Comparison of ENCODE assay signal across 36 mouse cellular contexts in genomic region chr10:59429448-59430135, GRCm38 (mm10). TPM values are rescaled to one million over a fixed set of nuclear protein-coding genes. Genes with fewer than 3 reads are reported as not detected.
A peak's percentile ranks its signal among the peaks of the same experiment; 100 is the strongest.
DNase-seq lines count a peak whose midpoint lies in the region; ATAC-seq and TF ChIP-seq lines count a peak whose summit lies in the region.
"Had no signal": no experiment of that assay in that cellular context is flagged by ENCODE, and none has a peak within 500 bp of the region (broad histone marks: within the 10 kb centered on the region; RNA-seq: fewer than 3 reads in every experiment).

No protein-coding gene starts in this region.

- no peak overlapping the region for H3K4me2 ChIP-seq in kidney, postnatal 0 days (ENCODE audit: low read length)
- H3K4me2 ChIP-seq: embryonic facial prominence, embryonic 13.5 days; forebrain, embryonic 12.5 days; hindbrain, embryonic 12.5 days; kidney, embryonic 15.5 days; midbrain, embryonic 11.5 days; neural tube, embryonic 12.5 days had no signal

- TF ChIP-seq CTCF in kidney, postnatal 0 days (IDR thresholded peaks at IDR 0.05; ENCODE audit: low read depth) = no peak

- no peaks in the 10 kb centered on the region for H3K36me3 ChIP-seq in kidney, postnatal 0 days (ENCODE audit: insufficient read depth, low read length)
- H3K36me3 ChIP-seq: embryonic facial prominence, embryonic 13.5 days; forebrain, embryonic 12.5 days; hindbrain, embryonic 12.5 days; kidney, embryonic 15.5 days; neural tube, embryonic 12.5 days had no signal

- DNase-seq in heart, adult 11 months = peak; percentile 87
- no peak for DNase-seq in heart, adult 8-10 months (ENCODE audit: low spot score)
- DNase-seq in kidney, postnatal 0 days (ENCODE audit: low spot score) = peak; percentile 56
- DNase-seq in kidney, adult 9 months = no peak
- DNase-seq in Muller cell, postnatal 12 days (ENCODE audit: inconsistent ontology term) = peak; percentile 14
- no peak for DNase-seq in urinary bladder, adult 2 months (ENCODE audit: low spot score)
- DNase-seq: B cell, adult 2 months; cerebellum, adult 18-20 months; cerebellum, postnatal 10 days; gastrocnemius, postnatal 14 days; heart, adult 2 months; heart, postnatal 36 days; kidney, postnatal 4 days; liver; lung, adult 2 months; lung, postnatal 14 days; right cerebral cortex, postnatal 25 days; spleen, adult 18-20 months; thymus, postnatal 25 days had no signal

- no peaks in the 10 kb centered on the region for H3K27me3 ChIP-seq in kidney, postnatal 0 days (ENCODE audit: insufficient read depth, low read length)
- H3K27me3 ChIP-seq: embryonic facial prominence, embryonic 13.5 days; forebrain, embryonic 12.5 days; hindbrain, embryonic 12.5 days; neural tube, embryonic 12.5 days had no signal

- no peak overlapping the region for H3K4me3 ChIP-seq in kidney, postnatal 0 days (replicated peaks; ENCODE audit: low read depth, low read length)
- H3K4me3 ChIP-seq: embryonic facial prominence, embryonic 13.5 days; erythroblast, embryonic 14.5 days; forebrain, embryonic 12.5 days; heart, adult 2 months; hindbrain, embryonic 12.5 days; kidney, embryonic 15.5 days; neural tube, embryonic 12.5 days had no signal

- no peak overlapping the region for H3K9ac ChIP-seq in kidney, postnatal 0 days (ENCODE audit: low read depth, low read length)
- H3K9ac ChIP-seq: embryonic facial prominence, embryonic 13.5 days; forebrain, embryonic 12.5 days; hindbrain, embryonic 12.5 days; kidney, embryonic 15.5 days; liver, embryonic 14.5 days; neural tube, embryonic 12.5 days had no signal

- no peak overlapping the region for H3K27ac ChIP-seq in kidney, postnatal 0 days
- H3K27ac ChIP-seq: embryonic facial prominence, embryonic 13.5 days; forebrain, embryonic 12.5 days; heart, adult 2 months; hindbrain, embryonic 12.5 days; hindbrain, postnatal 0 days; kidney, embryonic 15.5 days; liver, embryonic 14.5 days; neural tube, embryonic 12.5 days had no signal

- no peak for ATAC-seq in kidney, postnatal 0 days (replicated peaks; ENCODE audit: low FRiP score, low read depth)
- ATAC-seq in granulocyte monocyte progenitor cell, adult 5-6 weeks (replicated peaks; ENCODE audit: poor library complexity, severe bottlenecking) = peak; percentile 52
- ATAC-seq: hindbrain, postnatal 0 days; midbrain, embryonic 16.5 days had no signal

- 53% methylated on average over 16 of the region's 16 CpGs for WGBS in kidney, postnatal 0 days

- H3K9me3 ChIP-seq in kidney, postnatal 0 days (replicated peaks; ENCODE audit: low read length) = no peaks in the 10 kb centered on the region
- H3K9me3 ChIP-seq: embryonic facial prominence, embryonic 13.5 days; forebrain, embryonic 12.5 days; hindbrain, embryonic 12.5 days; kidney, embryonic 15.5 days; neural tube, embryonic 12.5 days had no signal

- 0 out of 2 replicates have a peak, but pooled peaks cover 11% of the 10 kb centered on the region for H3K4me1 ChIP-seq in kidney, postnatal 0 days (replicated peaks; ENCODE audit: insufficient read depth, low read length)
- H3K4me1 ChIP-seq: forebrain, embryonic 12.5 days had no signal

RNA-seq across cellular contexts. Expression of gene Oit3, which starts 12.0 kb away (rescaled TPM):
- under 1 TPM in 1 of 4 experiments, not detected in 3; 0.31 TPM for total RNA-seq in heart, adult 8-10 months (2022)
- 1.6 and 1.7 TPM in 2 replicates for polyA plus RNA-seq in kidney, postnatal 0 days (2015; fragmentation: Nextera tagmentation; extraction: Ambion mirVana)
- 1.8 TPM in 1 of 2 replicates, not detected in the other for total RNA-seq in granulocyte monocyte progenitor cell, adult 5-6 weeks (2014; fragmentation: Nextera tagmentation)
- total RNA-seq in granulocyte monocyte progenitor cell, adult 5-6 weeks (2017) = not detected in 2 replicates
- 0.19 and 0.40 TPM in 2 replicates for polyA plus RNA-seq in urinary bladder, adult 2 months (2012; rRNA removed)
- total RNA-seq: heart, adult 2 months; heart, postnatal 36 days; hindbrain, postnatal 0 days had no signal
- polyA plus RNA-seq: midbrain, embryonic 16.5 days had no signal

RNA-seq across cellular contexts. Expression of gene Pla2g12b, which starts 26.1 kb away (rescaled TPM):
- total RNA-seq in heart, adult 8-10 months (2022) = not detected
- polyA plus RNA-seq in kidney, postnatal 0 days (2015; fragmentation: Nextera tagmentation; extraction: Ambion mirVana) = 0.33 and 0.38 TPM in 2 replicates
- not detected in 2 replicates for total RNA-seq in granulocyte monocyte progenitor cell, adult 5-6 weeks (2014; fragmentation: Nextera tagmentation)
- total RNA-seq in granulocyte monocyte progenitor cell, adult 5-6 weeks (2017) = not detected in 2 replicates
- 0.06 and 0.11 TPM in 2 replicates for polyA plus RNA-seq in urinary bladder, adult 2 months (2012; rRNA removed)
- total RNA-seq: adrenal gland, postnatal 36 days; common myeloid progenitor, adult 5-6 weeks; heart, adult 2 months; heart, postnatal 36 days; hindbrain, postnatal 0 days; layer of hippocampus, adult 8-10 months; layer of hippocampus, postnatal 25 days had no signal
- polyA plus RNA-seq: brain, embryonic 14.5 days; embryonic facial prominence, embryonic 13.5 days; erythroblast, embryonic 14.5 days; forebrain, embryonic 12.5 days; hindbrain, embryonic 12.5 days; hindbrain, postnatal 0 days; limb, embryonic 11.5 days; midbrain, embryonic 11.5 days; midbrain, embryonic 16.5 days; neural tube, embryonic 12.5 days had no signal

RNA-seq across cellular contexts. Expression of gene Gm10273, which starts 34.2 kb away (rescaled TPM):
- total RNA-seq in heart, adult 8-10 months (2022) = 100 to 1,000 TPM; 109 to 153 (median 139) TPM
- 7.4 and 10.0 TPM in 2 replicates for polyA plus RNA-seq in kidney, postnatal 0 days (2015; fragmentation: Nextera tagmentation; extraction: Ambion mirVana)
- total RNA-seq in granulocyte monocyte progenitor cell, adult 5-6 weeks (2014; fragmentation: Nextera tagmentation) = 26.0 and 66.7 TPM in 2 replicates
- total RNA-seq in granulocyte monocyte progenitor cell, adult 5-6 weeks (2017) = 104 TPM in 2 replicates
- polyA plus RNA-seq in urinary bladder, adult 2 months (2012; rRNA removed) = 11.5 and 11.7 TPM in 2 replicates
- polyA plus RNA-seq: hindbrain, embryonic 12.5 days; kidney, embryonic 15.5 days had no signal

Comparison
In these comparisons a context has a peak if more than half of its experiments do, and no peak if none do; other contexts are left out.
1. DNase-seq: peak in heart, adult 11 months (single experiment), kidney, postnatal 0 days (single experiment) and Muller cell, postnatal 12 days (single experiment); none in heart, adult 8-10 months (single experiment), kidney, adult 9 months (single experiment) and urinary bladder, adult 2 months (single experiment).